ENCODE assay signal across 24 mouse cellular contexts in genomic region chr3:41387469-41388212, GRCm38 (mm10).
DNase-seq lines count a peak whose midpoint lies in the region; ATAC-seq lines count a peak whose summit lies in the region.
"Had no signal": no experiment of that assay in that cellular context is flagged by ENCODE, and none has a peak within 500 bp of the region (broad histone marks: within the 10 kb centered on the region; RNA-seq: fewer than 3 reads in every experiment).

No protein-coding gene starts in this region.

- H3K4me3 ChIP-seq in hindbrain, embryonic 13.5 days = no peak overlapping the region
- H3K4me3 ChIP-seq in hindbrain, embryonic 12.5 days = no peak overlapping the region
- H3K4me3 ChIP-seq in hindbrain, embryonic 15.5 days = no peak overlapping the region
- H3K4me3 ChIP-seq in hindbrain, embryonic 11.5 days (ENCODE audit: low read depth, low read length) = no peak overlapping the region
- no peak overlapping the region for H3K4me3 ChIP-seq in neural tube, embryonic 13.5 days
- H3K4me3 ChIP-seq: embryonic facial prominence, embryonic 10.5 days; embryonic facial prominence, embryonic 12.5 days; forebrain, embryonic 13.5 days had no signal

- no peaks in the 10 kb centered on the region for H3K27me3 ChIP-seq in hindbrain, embryonic 13.5 days
- H3K27me3 ChIP-seq in hindbrain, embryonic 12.5 days = no peaks in the 10 kb centered on the region
- H3K27me3 ChIP-seq in hindbrain, embryonic 15.5 days = no peaks in the 10 kb centered on the region
- H3K27me3 ChIP-seq in hindbrain, embryonic 11.5 days (ENCODE audit: control insufficient read depth, insufficient read depth, low read length) = no peaks in the 10 kb centered on the region
- no peaks in the 10 kb centered on the region for H3K27me3 ChIP-seq in neural tube, embryonic 13.5 days
- H3K27me3 ChIP-seq: CH12.LX; embryonic facial prominence, embryonic 12.5 days; forebrain, embryonic 13.5 days had no signal

- H3K4me2 ChIP-seq in hindbrain, embryonic 13.5 days = no peak overlapping the region
- H3K4me2 ChIP-seq in hindbrain, embryonic 12.5 days (replicated peaks) = no peak overlapping the region
- H3K4me2 ChIP-seq in hindbrain, embryonic 15.5 days = no peak overlapping the region
- no peak overlapping the region for H3K4me2 ChIP-seq in hindbrain, embryonic 11.5 days (replicated peaks; ENCODE audit: low read depth, low read length)
- no peak overlapping the region for H3K4me2 ChIP-seq in neural tube, embryonic 13.5 days
- H3K4me2 ChIP-seq: embryonic facial prominence, embryonic 12.5 days; forebrain, embryonic 13.5 days had no signal

- H3K9me3 ChIP-seq in hindbrain, embryonic 13.5 days = no peaks in the 10 kb centered on the region
- H3K9me3 ChIP-seq in hindbrain, embryonic 12.5 days (replicated peaks) = no peaks in the 10 kb centered on the region
- no peaks in the 10 kb centered on the region for H3K9me3 ChIP-seq in hindbrain, embryonic 15.5 days
- no peaks in the 10 kb centered on the region for H3K9me3 ChIP-seq in hindbrain, embryonic 11.5 days (ENCODE audit: control insufficient read depth, low read length)
- no peaks in the 10 kb centered on the region for H3K9me3 ChIP-seq in neural tube, embryonic 13.5 days
- H3K9me3 ChIP-seq: embryonic facial prominence, embryonic 10.5 days; embryonic facial prominence, embryonic 12.5 days; forebrain, embryonic 13.5 days; G1E had no signal

- no peaks in the 10 kb centered on the region for H3K36me3 ChIP-seq in hindbrain, embryonic 13.5 days
- no peaks in the 10 kb centered on the region for H3K36me3 ChIP-seq in hindbrain, embryonic 12.5 days
- no peaks in the 10 kb centered on the region for H3K36me3 ChIP-seq in hindbrain, embryonic 15.5 days
- no peaks in the 10 kb centered on the region for H3K36me3 ChIP-seq in hindbrain, embryonic 11.5 days (ENCODE audit: control insufficient read depth, insufficient read depth, low read length)
- no peaks in the 10 kb centered on the region for H3K36me3 ChIP-seq in neural tube, embryonic 13.5 days
- H3K36me3 ChIP-seq: embryonic facial prominence, embryonic 10.5 days; embryonic facial prominence, embryonic 12.5 days; G1E had no signal

- H3K4me1 ChIP-seq in hindbrain, embryonic 13.5 days (replicated peaks) = no peaks in the 10 kb centered on the region
- H3K4me1 ChIP-seq in hindbrain, embryonic 12.5 days = no peaks in the 10 kb centered on the region
- no peaks in the 10 kb centered on the region for H3K4me1 ChIP-seq in hindbrain, embryonic 15.5 days (replicated peaks)
- no peaks in the 10 kb centered on the region for H3K4me1 ChIP-seq in hindbrain, embryonic 11.5 days (replicated peaks; ENCODE audit: control insufficient read depth, insufficient read depth, low read length)
- H3K4me1 ChIP-seq in neural tube, embryonic 13.5 days (replicated peaks) = no peaks in the 10 kb centered on the region
- H3K4me1 ChIP-seq: forebrain, embryonic 13.5 days had no signal

- no peak for DNase-seq in hindbrain, embryonic 11.5 days (ENCODE audit: low spot score)
- no peak for DNase-seq in neural tube, embryonic 10.5 days (ENCODE audit: extremely low spot score, low spot score)
- DNase-seq in lung, postnatal 4 days = no peak
- DNase-seq: adrenal gland, adult 8-10 months; adrenal gland, postnatal 14 days; adrenal gland, postnatal 36 days; B cell, adult 2 months; cerebellum, adult 11-12 months; cerebellum, adult 2 months; cerebellum, adult 9-10 months; cerebellum, postnatal 10 days; cerebellum, postnatal 25 days had no signal

- no peak overlapping the region for H3K9ac ChIP-seq in hindbrain, embryonic 13.5 days
- no peak overlapping the region for H3K9ac ChIP-seq in hindbrain, embryonic 12.5 days
- H3K9ac ChIP-seq in hindbrain, embryonic 15.5 days = no peak overlapping the region
- H3K9ac ChIP-seq in hindbrain, embryonic 11.5 days (ENCODE audit: low read depth, low read length) = no peak overlapping the region
- H3K9ac ChIP-seq in neural tube, embryonic 13.5 days = no peak overlapping the region
- H3K9ac ChIP-seq: embryonic facial prominence, embryonic 12.5 days; forebrain, embryonic 13.5 days had no signal

- 0 out of 2 replicates have a peak, but pooled peaks have one; percentile 39 for ATAC-seq in hindbrain, embryonic 13.5 days (ENCODE audit: low FRiP score)
- no peak for ATAC-seq in hindbrain, embryonic 12.5 days (ENCODE audit: low FRiP score)
- peak; percentile 65 for ATAC-seq in hindbrain, embryonic 15.5 days (ENCODE audit: low FRiP score, low read depth)
- no peak for ATAC-seq in hindbrain, embryonic 11.5 days (ENCODE audit: low FRiP score)
- peak; percentile 67; the same call in 1 of the 2 replicates for ATAC-seq in neural tube, embryonic 13.5 days (ENCODE audit: low read depth)
- ATAC-seq: activated CD4-positive, CD25-positive, alpha-beta regulatory T cell, adult 4 months; CD4-positive, CD25-positive, alpha-beta regulatory T cell, adult 4 months; forebrain, embryonic 13.5 days; Patski had no signal

- 51% methylated on average over 9 of the region's 9 CpGs for WGBS in hindbrain, embryonic 13.5 days
- 55% methylated on average over 9 of the region's 9 CpGs for WGBS in hindbrain, embryonic 12.5 days
- 51% methylated on average over 9 of the region's 9 CpGs for WGBS in hindbrain, embryonic 15.5 days
- 56% methylated on average over 9 of the region's 9 CpGs for WGBS in hindbrain, embryonic 11.5 days
- 43% methylated on average over 9 of the region's 9 CpGs for WGBS in neural tube, embryonic 13.5 days

- H3K27ac ChIP-seq in hindbrain, embryonic 13.5 days = no peak overlapping the region
- no peak overlapping the region for H3K27ac ChIP-seq in hindbrain, embryonic 12.5 days
- no peak overlapping the region for H3K27ac ChIP-seq in hindbrain, embryonic 15.5 days (replicated peaks)
- H3K27ac ChIP-seq in hindbrain, embryonic 11.5 days (ENCODE audit: low read depth, low read length) = no peak overlapping the region
- no peak overlapping the region for H3K27ac ChIP-seq in neural tube, embryonic 13.5 days (replicated peaks)
- H3K27ac ChIP-seq: embryonic facial prominence, embryonic 10.5 days; embryonic facial prominence, embryonic 12.5 days; forebrain, embryonic 13.5 days had no signal

Comparison
In these comparisons a context has a peak if more than half of its experiments do, and no peak if none do; other contexts are left out.
1. ATAC-seq: peak in hindbrain, embryonic 13.5 days (single experiment), hindbrain, embryonic 15.5 days (single experiment) and neural tube, embryonic 13.5 days (single experiment); none in hindbrain, embryonic 12.5 days (single experiment) and hindbrain, embryonic 11.5 days (single experiment).